Mouse (Mus musculus): Measurements from ENCODE around the gene Ccdc117. TPM values are rescaled to one million over a fixed set of nuclear protein-coding genes. Genes with fewer than 3 reads are reported as not detected.
A peak's percentile ranks its signal among the peaks of the same experiment; 100 is the strongest.
"Not testable (repeated sequence)": the region's sequence is repeated elsewhere in the genome, so short reads cannot be mapped to it uniquely, and the experiment has no call there.

The Ccdc117 gene
- polyA plus RNA-seq, 1 experiment from 2014 or later = 22.6 TPM

- H3K4me1 ChIP-seq = peaks cover 5% of the 10 kb centered on the region; the same call in 1 of the 2 replicates
- no peak for DNase-seq (ENCODE audit: low spot score)
- H3K4me3 ChIP-seq = no peak overlapping the region
Measured at GRCm38 (mm10) chr11:5498931-5499661, 42.9 kb downstream of the Ccdc117 start.

DNA sequence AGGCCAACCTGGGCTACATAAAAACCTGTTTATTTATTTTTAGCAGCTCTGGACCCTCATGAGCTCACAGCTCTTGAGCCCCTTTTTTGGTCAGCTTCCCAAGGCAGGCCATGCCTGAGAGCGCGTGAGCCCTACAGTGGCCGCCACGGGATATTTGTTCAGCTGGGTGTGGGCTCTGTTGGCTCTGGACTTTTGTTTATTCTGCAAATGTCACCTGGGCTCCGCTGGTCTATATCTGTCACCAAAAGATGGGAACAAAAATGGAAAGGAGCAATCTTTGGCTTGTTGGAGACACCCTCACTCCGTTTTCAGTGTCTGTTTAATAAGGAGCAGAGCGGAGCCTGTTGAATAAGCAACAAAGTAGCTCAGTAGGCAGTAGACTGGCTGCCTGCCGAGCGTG, 43.6 kb downstream of the Ccdc117 start:
- no peak for DNase-seq (ENCODE audit: low spot score)
- Histone ChIP-seq H3K4me3 (no peak overlapping the region), H3K27me3 (ENCODE audit: low read depth, poor library complexity, severe bottlenecking) (no peaks in the 10 kb centered on the region), H3K36me3 (no peaks in the 10 kb centered on the region), H3K4me1 (peaks cover 5% of the 10 kb centered on the region; the same call in 1 of the 2 replicates), H3K9me3 (replicated peaks) (no peaks in the 10 kb centered on the region), H3K27ac (replicated peaks) (no peak overlapping the region)
- WGBS = 78% methylated on average over 9 of the region's 9 CpGs

More at GRCm38 (mm10) chr11:5498931-5499661, 42.9 kb downstream of the Ccdc117 start:
- no peak overlapping the region for H3K27ac ChIP-seq (replicated peaks)
- H3K9me3 ChIP-seq (replicated peaks) = no peaks in the 10 kb centered on the region
- H3K27me3 ChIP-seq (ENCODE audit: low read depth, poor library complexity, severe bottlenecking) = no peaks in the 10 kb centered on the region
- no peaks in the 10 kb centered on the region for H3K36me3 ChIP-seq
- WGBS = 79% methylated on average over 13 of the region's 13 CpGs

DNA sequence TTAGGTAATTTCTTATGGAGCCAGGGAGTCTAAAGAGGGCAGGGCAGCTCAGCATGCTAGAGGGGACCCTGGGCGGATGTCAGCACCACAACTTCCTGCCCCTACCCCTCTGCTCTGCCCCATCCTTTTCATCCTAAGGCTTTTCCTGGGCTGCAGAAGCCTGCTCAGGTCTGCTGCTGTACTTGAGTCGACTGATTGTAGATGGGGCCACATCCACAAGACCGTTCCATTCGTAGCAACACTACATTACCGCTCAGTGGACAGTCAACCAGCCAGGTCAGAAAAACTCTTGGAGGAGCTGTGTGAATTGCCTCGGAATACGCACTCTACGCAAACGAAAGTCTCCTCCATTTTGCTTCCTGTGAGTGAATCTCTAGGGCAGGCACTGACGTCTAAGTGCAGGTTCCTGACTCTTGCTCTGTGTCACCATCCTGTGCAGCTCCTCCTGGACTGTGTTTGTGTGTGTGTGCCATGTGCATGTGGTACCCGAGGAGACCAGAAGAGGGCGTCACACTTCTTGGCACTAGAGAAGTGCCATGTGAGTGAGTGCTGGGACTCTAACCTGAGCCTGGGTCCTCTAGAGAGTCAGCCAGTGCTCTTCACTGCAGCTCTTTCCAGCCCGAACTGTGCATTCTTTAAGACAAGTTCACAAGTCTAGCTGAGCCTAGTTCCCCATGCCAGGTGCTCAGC, 45.3 kb downstream of the Ccdc117 start:
- WGBS = 95% methylated on average over 13 of the region's 13 CpGs
- H3K36me3 ChIP-seq = no peaks in the 10 kb centered on the region
- H3K9me3 ChIP-seq (replicated peaks) = no peaks in the 10 kb centered on the region
- no peak for DNase-seq (ENCODE audit: low spot score)
- no peak overlapping the region for H3K27ac ChIP-seq (replicated peaks)
- H3K27me3 ChIP-seq (ENCODE audit: low read depth, poor library complexity, severe bottlenecking) = no peaks in the 10 kb centered on the region
- H3K4me3 ChIP-seq = no peak overlapping the region
- peaks cover 5% of the 10 kb centered on the region; the same call in 1 of the 2 replicates for H3K4me1 ChIP-seq

DNA sequence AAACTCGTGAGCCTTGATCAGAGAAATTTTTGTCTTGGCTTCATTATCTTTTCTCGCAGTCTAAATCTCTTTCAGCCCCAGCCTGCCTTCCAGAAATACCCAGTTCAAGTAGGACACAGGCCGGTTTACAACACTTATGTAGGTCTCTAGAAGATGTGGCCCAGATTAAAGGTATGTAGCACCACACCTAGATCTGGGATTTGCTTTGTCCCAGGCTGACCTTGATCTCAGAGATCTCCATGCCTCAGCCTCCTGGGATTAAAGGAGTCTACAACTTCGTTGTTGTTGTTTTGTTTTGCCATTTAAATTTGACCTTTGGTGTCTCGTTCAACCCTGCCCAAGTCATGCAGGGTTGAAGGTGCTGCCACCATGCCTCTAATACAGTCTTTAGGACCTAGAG, 46.1 kb downstream of the Ccdc117 start:
- Histone ChIP-seq H3K27me3 (ENCODE audit: low read depth, poor library complexity, severe bottlenecking) (no peaks in the 10 kb centered on the region), H3K4me3 (no peak overlapping the region), H3K9me3 (replicated peaks) (no peaks in the 10 kb centered on the region), H3K27ac (replicated peaks) (no peak overlapping the region), H3K4me1 (peaks cover 5% of the 10 kb centered on the region; the same call in 1 of the 2 replicates), H3K36me3 (no peaks in the 10 kb centered on the region)
- 81% methylated on average over 5 of the region's 5 CpGs for WGBS
- no peak for DNase-seq (ENCODE audit: low spot score)

- no peak for DNase-seq (ENCODE audit: low spot score)
- no peaks in the 10 kb centered on the region for H3K27me3 ChIP-seq (ENCODE audit: low read depth, poor library complexity, severe bottlenecking)
- 63% methylated on average over 12 of the region's 12 CpGs for WGBS
- H3K27ac ChIP-seq (replicated peaks) = no peak overlapping the region
- no peaks in the 10 kb centered on the region for H3K9me3 ChIP-seq (replicated peaks)
- H3K4me1 ChIP-seq = peaks cover 5% of the 10 kb centered on the region; the same call in 1 of the 2 replicates
- H3K36me3 ChIP-seq = no peaks in the 10 kb centered on the region
- H3K4me3 ChIP-seq = no peak overlapping the region
Measured at GRCm38 (mm10) chr11:5495286-5495832, 46.6 kb downstream of the Ccdc117 start.

DNA sequence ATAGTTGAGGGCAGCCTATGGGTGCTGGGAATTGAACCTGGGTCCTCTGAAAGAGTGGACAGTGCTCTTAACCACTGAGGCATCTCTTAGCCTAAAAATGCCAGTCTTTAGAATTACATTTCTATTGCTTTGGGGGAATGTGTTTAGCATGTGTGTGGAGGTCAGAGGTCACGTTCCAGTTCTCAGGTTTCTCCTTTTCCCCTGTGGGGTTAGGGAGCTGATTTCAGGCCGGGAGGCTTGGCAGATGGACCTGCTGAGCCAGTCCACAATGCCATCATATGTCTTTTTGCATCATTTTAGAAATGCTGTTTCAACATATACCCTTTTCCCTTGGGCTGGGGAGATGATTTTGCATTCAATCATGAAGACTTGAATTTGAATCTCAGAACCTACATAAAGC, 48.1 kb downstream of the Ccdc117 start:
- DNase-seq (ENCODE audit: low spot score) = no peak
- Histone ChIP-seq H3K27me3 (ENCODE audit: low read depth, poor library complexity, severe bottlenecking) (no peaks in the 10 kb centered on the region), H3K4me3 (no peak overlapping the region), H3K4me1 (peaks cover 5% of the 10 kb centered on the region; the same call in 1 of the 2 replicates), H3K27ac (replicated peaks) (no peak overlapping the region), H3K36me3 (no peaks in the 10 kb centered on the region), H3K9me3 (replicated peaks) (no peaks in the 10 kb centered on the region)
- WGBS = 68% methylated on average over 2 of the region's 2 CpGs

- Histone ChIP-seq H3K27me3 (ENCODE audit: low read depth, poor library complexity, severe bottlenecking) (no peaks in the 10 kb centered on the region), H3K36me3 (no peaks in the 10 kb centered on the region), H3K4me3 (no peak overlapping the region), H3K27ac (replicated peaks) (no peak overlapping the region), H3K9me3 (replicated peaks) (no peaks in the 10 kb centered on the region), H3K4me1 (peaks cover 5% of the 10 kb centered on the region; the same call in 1 of the 2 replicates)
- no peak for DNase-seq (ENCODE audit: low spot score)
- 72% methylated on average over 7 of the region's 7 CpGs for WGBS
Measured at GRCm38 (mm10) chr11:5491912-5492311, 50.1 kb downstream of the Ccdc117 start.

DNA sequence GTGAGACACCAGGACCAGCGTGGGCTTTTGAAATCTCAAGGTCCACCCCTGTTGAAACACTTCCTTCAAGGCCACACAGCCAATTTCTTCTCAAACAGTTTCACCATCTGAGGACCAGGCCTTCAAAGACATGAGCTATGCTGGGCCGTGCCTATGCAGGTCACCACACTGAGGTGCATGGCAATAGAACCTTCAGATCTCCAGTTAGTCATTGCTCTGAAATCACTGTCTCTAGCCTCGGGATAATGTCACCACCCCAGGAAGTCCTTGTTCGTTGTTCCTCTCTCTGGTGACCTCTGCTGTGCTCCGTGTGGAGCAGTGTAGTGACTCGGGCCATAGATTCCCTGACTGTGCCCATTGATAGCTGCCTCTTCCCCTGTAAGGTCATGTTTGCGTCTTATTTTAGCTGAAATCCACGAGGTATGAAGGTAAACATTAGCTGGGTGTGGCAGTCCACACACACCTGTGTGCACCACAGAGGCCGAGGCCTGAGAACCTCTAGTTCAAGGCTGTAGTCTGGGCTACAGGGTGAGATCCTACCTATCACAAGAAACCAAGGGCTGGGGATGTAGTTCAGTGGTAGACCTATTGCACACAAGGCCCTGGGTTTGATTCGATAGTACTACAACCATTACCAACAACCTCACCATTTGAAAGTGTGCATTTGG, 50.9 kb downstream of the Ccdc117 start:
- Histone ChIP-seq H3K4me3 (no peak overlapping the region), H3K27ac (replicated peaks) (no peak overlapping the region), H3K36me3 (no peaks in the 10 kb centered on the region), H3K27me3 (ENCODE audit: low read depth, poor library complexity, severe bottlenecking) (no peaks in the 10 kb centered on the region), H3K4me1 (peaks cover 5% of the 10 kb centered on the region; the same call in 1 of the 2 replicates), H3K9me3 (replicated peaks) (no peaks in the 10 kb centered on the region)
- no peak for DNase-seq (ENCODE audit: low spot score)
- 87% methylated on average over 10 of the region's 10 CpGs for WGBS

GRCm38 (mm10) chr11:5489433-5489832, 52.6 kb downstream of the Ccdc117 start:
- H3K27ac ChIP-seq (replicated peaks); H3K4me3 ChIP-seq; H3K9me3 ChIP-seq (replicated peaks); H3K36me3 ChIP-seq; H3K4me1 ChIP-seq; H3K27me3 ChIP-seq (ENCODE audit: low read depth, poor library complexity, severe bottlenecking); DNase-seq (ENCODE audit: low spot score): not testable (repeated sequence)
- WGBS = 89% methylated on average over 10 of the region's 10 CpGs

- peak overlapping the region; percentile 76; the same call in 1 of the 2 replicates for H3K27ac ChIP-seq (replicated peaks)
Measured at GRCm38 (mm10) chr11:5485193-5486011, 56.6 kb downstream of the Ccdc117 start.

GRCm38 (mm10) chr11:5482581-5482980, 59.4 kb downstream of the Ccdc117 start:
- DNase-seq (ENCODE audit: low spot score) = no peak
- H3K4me1 ChIP-seq = peaks cover 5% of the 10 kb centered on the region; the same call in 1 of the 2 replicates
- no peaks in the 10 kb centered on the region for H3K9me3 ChIP-seq (replicated peaks)
- no peak overlapping the region for H3K4me3 ChIP-seq
- no peaks in the 10 kb centered on the region for H3K36me3 ChIP-seq
- H3K27me3 ChIP-seq (ENCODE audit: low read depth, poor library complexity, severe bottlenecking) = no peaks in the 10 kb centered on the region
- 88% methylated on average over 13 of the region's 13 CpGs for WGBS
- no peak overlapping the region for H3K27ac ChIP-seq (replicated peaks)

More at GRCm38 (mm10) chr11:5485193-5486011, 56.6 kb downstream of the Ccdc117 start:
- Histone ChIP-seq H3K27me3 (ENCODE audit: low read depth, poor library complexity, severe bottlenecking) (no peaks in the 10 kb centered on the region), H3K4me1 (peaks cover 5% of the 10 kb centered on the region; the same call in 1 of the 2 replicates), H3K36me3 (no peaks in the 10 kb centered on the region), H3K4me3 (peak overlapping the region; percentile 48), H3K9me3 (replicated peaks) (no peaks in the 10 kb centered on the region)
- WGBS = 23% methylated on average over 15 of the region's 15 CpGs
- DNase-seq (ENCODE audit: low spot score) = peak; percentile 82
